Mouse (Mus musculus) liver, adult (tissue): ENCODE measurements around the gene Sgce.

ENCODE experiments used
- GATA4 ChIP-seq: IDR thresholded peaks from 2 replicates; pipeline ENCODE4 v1.6.1; 2014; ENCODE audit warnings: mild to moderate bottlenecking, low read length; ENCODE audit not compliant: insufficient replicate concordance

The Sgce gene

GRCm38 (mm10) chr6:4736372-4736771 lies 10.6 kb downstream of the Sgce start:
- TF ChIP-seq GATA4: no peak

GRCm38 (mm10) chr6:4733208-4733607 lies 13.8 kb downstream of the Sgce start:
- TF ChIP-seq GATA4: no peak

GRCm38 (mm10) chr6:4731675-4732074 lies 15.3 kb downstream of the Sgce start:
- TF ChIP-seq GATA4: no peak

- TF ChIP-seq GATA4: no peak
Measured at GRCm38 (mm10) chr6:4728305-4728704, 18.7 kb downstream of the Sgce start.

- no peak for TF ChIP-seq GATA4
Measured at GRCm38 (mm10) chr6:4723998-4724757, 22.8 kb downstream of the Sgce start.

- no peak for TF ChIP-seq GATA4
Measured at GRCm38 (mm10) chr6:4722739-4723138, 24.3 kb downstream of the Sgce start.

- TF ChIP-seq GATA4: no peak
Measured at GRCm38 (mm10) chr6:4722142-4722541, 24.9 kb downstream of the Sgce start.

GRCm38 (mm10) chr6:4717344-4717743 lies 29.7 kb downstream of the Sgce start:
- TF ChIP-seq GATA4: no peak

- TF ChIP-seq GATA4: no peak
Measured at GRCm38 (mm10) chr6:4716171-4716570, 30.8 kb downstream of the Sgce start.

- no peak for TF ChIP-seq GATA4
Measured at GRCm38 (mm10) chr6:4708971-4709370, 38.0 kb downstream of the Sgce start.

GRCm38 (mm10) chr6:4706415-4706814 lies 40.6 kb downstream of the Sgce start:
- no peak for TF ChIP-seq GATA4

GRCm38 (mm10) chr6:4703908-4704307 lies 43.1 kb downstream of the Sgce start:
- TF ChIP-seq GATA4: no peak

GRCm38 (mm10) chr6:4701641-4702040 lies 45.4 kb downstream of the Sgce start:
- TF ChIP-seq GATA4: no peak

- TF ChIP-seq GATA4: no peak
Measured at GRCm38 (mm10) chr6:4695778-4696177, 51.2 kb downstream of the Sgce start.

- no peak for TF ChIP-seq GATA4
Measured at GRCm38 (mm10) chr6:4694672-4695231, 52.3 kb downstream of the Sgce start.

- TF ChIP-seq GATA4: no peak
Measured at GRCm38 (mm10) chr6:4693544-4693943, 53.5 kb downstream of the Sgce start.

- TF ChIP-seq GATA4: no peak
Measured at GRCm38 (mm10) chr6:4690438-4690837, 56.6 kb downstream of the Sgce start.
